Mouse (Mus musculus) adrenal gland, postnatal 25 days (tissue): ENCODE data around the gene Vwa3b. TPM values are rescaled to one million over a fixed set of nuclear protein-coding genes. Genes with fewer than 3 reads are reported as not detected.

Source experiments
- DNase-seq: peaks from one replicate; pipeline ENCODE4 v3.0.0; 2021; ENCODE audit warnings: mixed read lengths
- total RNA-seq: library from RNA; stranded (reverse); gene quantifications from 2 replicates; pipeline ENCODE4 v1.2.3, GENCODE M21; 2021

The Vwa3b gene
- total RNA-seq, 1 experiment from 2014 or later: 0.82 TPM

- DNase-seq: no peak
Observed at GRCm38 (mm10) chr1:37011626-37012209, 14.7 kb upstream of the Vwa3b start.

GRCm38 (mm10) chr1:37013006-37013405, 13.4 kb upstream of the Vwa3b start:
- no peak for DNase-seq

GRCm38 (mm10) chr1:37013687-37014086, 12.7 kb upstream of the Vwa3b start:
- peak; percentile 14 for DNase-seq

GRCm38 (mm10) chr1:37019017-37019416, 7.4 kb upstream of the Vwa3b start:
- no peak for DNase-seq

GRCm38 (mm10) chr1:37022704-37023103, 3.7 kb upstream of the Vwa3b start:
- no peak for DNase-seq

GRCm38 (mm10) chr1:37024736-37025135, 1.7 kb upstream of the Vwa3b start:
- no peak for DNase-seq

- DNase-seq: no peak
Observed at GRCm38 (mm10) chr1:37025376-37025775, 1.0 kb upstream of the Vwa3b start.

GRCm38 (mm10) chr1:37026866-37027265, 470 bp downstream of the Vwa3b start:
- DNase-seq: no peak

- DNase-seq: no peak
Observed at GRCm38 (mm10) chr1:37028439-37029153, 2.2 kb downstream of the Vwa3b start.

GRCm38 (mm10) chr1:37029154-37029907, 2.9 kb downstream of the Vwa3b start:
- peak; percentile 56 for DNase-seq

GRCm38 (mm10) chr1:37029942-37030341, 3.5 kb downstream of the Vwa3b start:
- DNase-seq: no peak

GRCm38 (mm10) chr1:37030693-37031092, 4.3 kb downstream of the Vwa3b start:
- DNase-seq: no peak

GRCm38 (mm10) chr1:37035879-37036278, 9.5 kb downstream of the Vwa3b start:
- no peak for DNase-seq

GRCm38 (mm10) chr1:37041126-37041525, 14.7 kb downstream of the Vwa3b start:
- DNase-seq: no peak

GRCm38 (mm10) chr1:37041856-37042255, 15.5 kb downstream of the Vwa3b start:
- no peak for DNase-seq

- no peak for DNase-seq
Observed at GRCm38 (mm10) chr1:37042769-37043168, 16.4 kb downstream of the Vwa3b start.

GRCm38 (mm10) chr1:37043196-37043595, 16.8 kb downstream of the Vwa3b start:
- no peak for DNase-seq

GRCm38 (mm10) chr1:37045472-37045871, 19.1 kb downstream of the Vwa3b start:
- DNase-seq: no peak

- no peak for DNase-seq
Observed at GRCm38 (mm10) chr1:37049159-37049558, 22.8 kb downstream of the Vwa3b start.

GRCm38 (mm10) chr1:37053691-37054090, 27.3 kb downstream of the Vwa3b start:
- DNase-seq: no peak

- no peak for DNase-seq
Observed at GRCm38 (mm10) chr1:37056831-37057561, 30.6 kb downstream of the Vwa3b start.

- DNase-seq: no peak
Observed at GRCm38 (mm10) chr1:37060856-37061255, 34.5 kb downstream of the Vwa3b start.

GRCm38 (mm10) chr1:37063053-37063452, 36.7 kb downstream of the Vwa3b start:
- DNase-seq: no peak
